In the genomic region with DNA sequence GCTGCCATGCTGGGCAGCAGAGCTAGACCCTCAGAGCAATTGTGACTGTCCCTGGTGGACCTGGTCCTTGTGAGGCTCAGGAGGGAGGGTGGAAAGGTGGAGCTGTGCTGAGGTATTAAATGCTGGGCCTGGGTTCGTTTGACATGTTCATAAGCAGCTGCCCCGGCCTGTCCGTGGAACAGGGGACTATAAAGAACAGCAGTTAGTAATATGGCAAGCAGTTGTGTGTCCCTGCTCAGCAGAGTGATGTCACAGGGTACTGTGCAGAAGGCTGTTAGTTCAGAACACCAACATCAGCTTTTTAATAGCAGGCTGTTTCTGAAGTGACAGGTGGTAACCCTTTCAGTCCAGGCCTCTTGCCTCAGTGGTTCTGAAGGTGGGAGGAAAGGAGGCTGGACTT, we compare ENCODE assay signal across 23 mouse cellular contexts. TPM values are rescaled to one million over a fixed set of nuclear protein-coding genes. Genes with fewer than 3 reads are reported as not detected.
DNase-seq lines count a peak whose midpoint lies in the region; ATAC-seq lines count a peak whose summit lies in the region.
"Had no signal": no experiment of that assay in that cellular context is flagged by ENCODE, and none has a peak within 500 bp of the region (broad histone marks: within the 10 kb centered on the region; RNA-seq: fewer than 3 reads in every experiment).

No protein-coding gene starts in this region.

- H3K4me2 ChIP-seq in limb, embryonic 13.5 days (replicated peaks), result no peak overlapping the region

- intact Hi-C loops in heart, postnatal 14 days (cut with DNase I), result loop anchor here (10.0 kb wide), 1 partner anchor 434 kb away; no protein-coding TSS in a partner anchor

- no peaks in the 10 kb centered on the region for H3K9me3 ChIP-seq in limb, embryonic 13.5 days
- no peaks in the 10 kb centered on the region for H3K9me3 ChIP-seq in limb, embryonic 10.5 days (replicated peaks)
- H3K9me3 ChIP-seq: G1E had no signal

- H3K36me3 ChIP-seq in limb, embryonic 13.5 days, result peaks cover 60% of the 10 kb centered on the region
- H3K36me3 ChIP-seq in limb, embryonic 10.5 days, result peaks cover 63% of the 10 kb centered on the region

- DNase-seq in heart, adult 11 months, result peak; percentile 63
- no peak for DNase-seq in heart, postnatal 14 days
- DNase-seq in limb, embryonic 10.5 days (ENCODE audit: low spot score), result no peak
- DNase-seq: adrenal gland, adult 2 months; adrenal gland, adult 8-10 months; adrenal gland, postnatal 10 days; adrenal gland, postnatal 14 days; adrenal gland, postnatal 25 days; adrenal gland, postnatal 36 days; B cell, adult 2 months; cerebellum, adult 11 months; cerebellum, adult 11-12 months; cerebellum, adult 18-20 months had no signal

- no peaks in the 10 kb centered on the region for H3K27me3 ChIP-seq in limb, embryonic 13.5 days
- no peaks in the 10 kb centered on the region for H3K27me3 ChIP-seq in limb, embryonic 10.5 days (ENCODE audit: low read depth, poor library complexity, severe bottlenecking)
- H3K27me3 ChIP-seq: CH12.LX, Patski had no signal

- peak; percentile 57; the same call in 1 of the 2 replicates for ATAC-seq in limb, embryonic 13.5 days (ENCODE audit: low FRiP score, low read depth)
- ATAC-seq: activated CD4-positive, CD25-positive, alpha-beta regulatory T cell, adult 4 months; CD4-positive, CD25-positive, alpha-beta regulatory T cell, adult 4 months; Patski had no signal

- H3K4me1 ChIP-seq in limb, embryonic 13.5 days, result no peaks in the 10 kb centered on the region
- no peaks in the 10 kb centered on the region for H3K4me1 ChIP-seq in limb, embryonic 10.5 days

- no peak overlapping the region for H3K9ac ChIP-seq in limb, embryonic 13.5 days

- 70% methylated on average over 3 of the region's 3 CpGs for WGBS in limb, embryonic 13.5 days
- 94% methylated on average over 3 of the region's 3 CpGs for WGBS in limb, embryonic 10.5 days

- no peak overlapping the region for H3K27ac ChIP-seq in limb, embryonic 13.5 days
- H3K27ac ChIP-seq in limb, embryonic 10.5 days, result no peak overlapping the region

- no peak overlapping the region for H3K4me3 ChIP-seq in limb, embryonic 13.5 days
- H3K4me3 ChIP-seq in limb, embryonic 10.5 days, result no peak overlapping the region

RNA-seq across cellular contexts. Expression of a gene that starts 13.7 kb away (rescaled TPM):
- total RNA-seq in heart, postnatal 14 days (2021), result not detected
- 0.56 and 0.59 TPM in 2 replicates for polyA plus RNA-seq in limb, embryonic 13.5 days (2015; fragmentation: Nextera tagmentation; extraction: Ambion mirVana)
- polyA plus RNA-seq in limb, embryonic 10.5 days (2016; fragmentation: Nextera tagmentation; extraction: Ambion mirVana), result 0.18 and 0.33 TPM in 2 replicates
- total RNA-seq: adrenal gland, adult 18-20 months; adrenal gland, adult 2 months; adrenal gland, postnatal 14 days; adrenal gland, postnatal 36 days; ES-E14; MEL had no signal
- polyA plus RNA-seq: C2C12; CD4-positive, CD25-positive, alpha-beta regulatory T cell, adult 4 months; Patski had no signal

RNA-seq across cellular contexts. Expression of a gene that starts 48.2 kb away (rescaled TPM):
- 10 to 100 TPM; 14.2 to 15.5 TPM for total RNA-seq in heart, postnatal 14 days (2021)
- 26.2 and 27.3 TPM in 2 replicates for polyA plus RNA-seq in limb, embryonic 13.5 days (2015; fragmentation: Nextera tagmentation; extraction: Ambion mirVana)
- polyA plus RNA-seq in limb, embryonic 10.5 days (2016; fragmentation: Nextera tagmentation; extraction: Ambion mirVana), result 14.5 and 20.7 TPM in 2 replicates
